Mouse (Mus musculus) cerebellum, adult 9-10 months (tissue): ENCODE data around the gene Gm10488.
"Not testable (repeated sequence)": the region's sequence is repeated elsewhere in the genome, so short reads cannot be mapped to it uniquely, and the experiment has no call there.

ENCODE experiments used
- DNase-seq: peaks from one replicate; pipeline ENCODE4 v3.0.0; 2022

Gm10488 gene

DNA sequence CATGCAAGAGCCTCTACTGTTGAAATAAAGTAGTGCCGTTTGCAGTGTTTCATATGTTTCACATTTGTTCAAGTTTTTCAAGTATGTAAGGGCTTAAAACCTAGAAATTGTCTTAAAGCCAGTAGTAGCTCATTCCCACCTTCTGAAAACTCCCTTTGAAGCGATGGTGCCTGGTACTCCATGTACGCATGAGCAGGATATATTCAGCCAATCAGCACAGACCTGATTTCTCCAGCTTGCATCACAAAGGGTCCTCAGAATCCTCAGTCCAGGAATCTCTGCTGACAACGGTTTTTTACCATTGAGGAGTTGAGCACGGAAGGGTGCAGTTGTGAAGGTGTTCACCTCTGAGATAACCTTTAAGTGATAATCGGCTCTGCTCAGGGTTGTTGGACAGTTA is at the start of gene Gm10488:
Gene Gm10488, plus strand, starts transcription at position 301 of the 400 bp plus-strand sequence.
- not testable (repeated sequence) for DNase-seq
